Mouse (Mus musculus) CH12.LX (cell line): ENCODE results near the gene Taf4.

Experiments
- CHD1 ChIP-seq: IDR thresholded peaks from 2 replicates; pipeline ENCODE4 v1.6.1; 2012; ENCODE audit warnings: low read depth, low read length, improper control_type of control experiment, inconsistent platforms
- CTCF ChIP-seq, 2 experiments: IDR thresholded peaks in 1 of 2; conservative IDR thresholded peaks in 1 of 2; 2 replicates each; pipeline ENCODE4 v1.5.1; 2011 to 2012; ENCODE audit warnings: low read depth in 2 of 2, low read length in 2 of 2, improper control_type of control experiment in 1 of 2, inconsistent platforms in 1 of 2, mild to moderate bottlenecking in 1 of 2, moderate library complexity in 1 of 2
- EP300 ChIP-seq: IDR thresholded peaks from 2 replicates; pipeline ENCODE4 v1.6.1; 2011; ENCODE audit warnings: low read length, improper control_type of control experiment
- GABPA ChIP-seq: IDR thresholded peaks from 2 replicates; pipeline ENCODE4 v1.6.1; 2012; ENCODE audit warnings: low read depth, low read length, improper control_type of control experiment, inconsistent platforms; ENCODE audit not compliant: insufficient replicate concordance
- POLR2A ChIP-seq: IDR thresholded peaks from 2 replicates; pipeline ENCODE4 v1.6.1; 2011; ENCODE audit warnings: low read depth, mild to moderate bottlenecking, improper control_type of control experiment, low read length
- RAD21 ChIP-seq: IDR thresholded peaks from 2 replicates; pipeline ENCODE4 v1.6.1; 2011; ENCODE audit warnings: low read depth, mild to moderate bottlenecking, low read length, improper control_type of control experiment, moderate library complexity
- UBTF ChIP-seq: IDR thresholded peaks from 2 replicates; pipeline ENCODE4 v1.6.1; 2012; ENCODE audit warnings: low read depth, mild to moderate bottlenecking, inconsistent platforms, low read length, improper control_type of control experiment, moderate library complexity
- ZC3H11A ChIP-seq: IDR thresholded peaks from 2 replicates; pipeline ENCODE4 v1.6.1; 2012; ENCODE audit warnings: low read depth, mild to moderate bottlenecking, inconsistent platforms, low read length, improper control_type of control experiment
- ZKSCAN1 ChIP-seq: IDR thresholded peaks from 2 replicates; pipeline ENCODE4 v1.6.1; 2012; ENCODE audit warnings: low read depth, inconsistent platforms, low read length, improper control_type of control experiment, borderline replicate concordance
- ZMIZ1 ChIP-seq: IDR thresholded peaks from 2 replicates; pipeline ENCODE4 v1.6.1; 2012; ENCODE audit warnings: low read depth, mild to moderate bottlenecking, inconsistent platforms, low read length, improper control_type of control experiment

DNA sequence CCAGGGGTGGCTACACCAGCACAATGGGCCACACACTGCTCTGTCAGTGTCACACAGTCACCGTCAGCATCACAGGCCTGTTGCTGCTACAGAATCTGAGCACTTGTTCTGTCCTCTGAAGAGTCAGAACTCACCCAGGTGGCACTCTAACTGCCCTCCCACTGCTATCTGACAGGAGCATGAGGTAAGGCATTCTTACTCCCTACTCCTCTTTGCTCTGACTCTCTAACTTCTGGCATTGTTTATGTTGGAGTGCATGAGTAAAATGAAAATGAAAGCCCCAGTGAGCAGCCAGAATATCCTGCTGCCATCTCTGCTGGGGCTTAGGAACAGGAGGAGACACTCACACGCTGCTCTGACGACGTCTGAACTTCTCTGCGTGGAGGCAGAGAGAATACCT, 28.8 kb downstream of the Taf4 start:
- TF ChIP-seq GABPA = no peak
- TF ChIP-seq ZKSCAN1 = no peak
- no peak for TF ChIP-seq CHD1
- TF ChIP-seq POLR2A = no peak
- TF ChIP-seq UBTF = no peak
- no peak for TF ChIP-seq RAD21
- no peak for TF ChIP-seq EP300
- TF ChIP-seq ZMIZ1 = no peak
- no peak for TF ChIP-seq CTCF (conservative IDR thresholded peaks at IDR 0.05 in 1 of 2, IDR thresholded peaks at IDR 0.05 in 1 of 2; ENCODE audit: low read depth in 2 of 2, low read length in 2 of 2)
- no peak for TF ChIP-seq ZC3H11A
